Mouse (Mus musculus) MEL-GATA-1-ER (cell line): ENCODE measurements around the gene Cntnap1.
A peak's percentile ranks its signal among the peaks of the same experiment; 100 is the strongest.

ENCODE experiments used
- DNase-seq: peaks from one replicate; pipeline ENCODE4 v3.0.0-alpha.2; 2012; ENCODE audit warnings: low read depth; ENCODE audit errors: extremely low read depth

The Cntnap1 gene

GRCm38 (mm10) chr11:101170811-101171610 lies 688 bp downstream of the Cntnap1 start, which contains the start of gene Plekhh3:
Gene Plekhh3, minus strand, starts transcription at chr11:101171351.
- peak; percentile 95 for DNase-seq

GRCm38 (mm10) chr11:101171721-101172433 lies 1.6 kb downstream of the Cntnap1 start:
- peak; percentile 58 for DNase-seq

GRCm38 (mm10) chr11:101172434-101172815 lies 2.1 kb downstream of the Cntnap1 start:
- DNase-seq: peak; percentile 36

GRCm38 (mm10) chr11:101173112-101173511 lies 2.8 kb downstream of the Cntnap1 start:
- no peak for DNase-seq

GRCm38 (mm10) chr11:101173631-101174388 lies 3.5 kb downstream of the Cntnap1 start:
- DNase-seq: no peak

GRCm38 (mm10) chr11:101174389-101174745 lies 4.0 kb downstream of the Cntnap1 start:
- no peak for DNase-seq

- no peak for DNase-seq
Measured at GRCm38 (mm10) chr11:101174851-101175628, 4.7 kb downstream of the Cntnap1 start, which contains the start of gene Ccr10. Gene Ccr10, minus strand, starts transcription at chr11:101175443.

- no peak for DNase-seq
Measured at GRCm38 (mm10) chr11:101175636-101176116, 5.4 kb downstream of the Cntnap1 start.

- DNase-seq: no peak
Measured at GRCm38 (mm10) chr11:101176117-101176691, 5.9 kb downstream of the Cntnap1 start.

GRCm38 (mm10) chr11:101176933-101177773 lies 6.8 kb downstream of the Cntnap1 start:
- DNase-seq: peak; percentile 6

- DNase-seq: no peak
Measured at GRCm38 (mm10) chr11:101178061-101179058, 8.0 kb downstream of the Cntnap1 start.

- DNase-seq: no peak
Measured at GRCm38 (mm10) chr11:101179306-101179705, 9.0 kb downstream of the Cntnap1 start.

GRCm38 (mm10) chr11:101180261-101180660 lies 9.9 kb downstream of the Cntnap1 start:
- no peak for DNase-seq

- peak; percentile 18 for DNase-seq
Measured at GRCm38 (mm10) chr11:101180846-101181740, 10.8 kb downstream of the Cntnap1 start.

GRCm38 (mm10) chr11:101181961-101182360 lies 11.6 kb downstream of the Cntnap1 start:
- DNase-seq: no peak

- DNase-seq: no peak
Measured at GRCm38 (mm10) chr11:101182771-101183517, 12.6 kb downstream of the Cntnap1 start.

GRCm38 (mm10) chr11:101184984-101185383 lies 14.7 kb downstream of the Cntnap1 start:
- no peak for DNase-seq
